Mouse (Mus musculus): ENCODE results near the gene Tgfbr3l. TPM values are rescaled to one million over a fixed set of nuclear protein-coding genes. Genes with fewer than 3 reads are reported as not detected.

The Tgfbr3l gene
- polyA plus RNA-seq, 1 experiment from 2014 or later = 2.9 TPM

- WGBS (ENCODE audit: insufficient replicate concordance) = 93% methylated on average over 15 of the region's 15 CpGs
- H3K9ac ChIP-seq (ENCODE audit: low read depth, low read length) = no peak overlapping the region
- H3K4me1 ChIP-seq (ENCODE audit: control insufficient read depth, insufficient read depth, low read length) = no peaks in the 10 kb centered on the region
- no peak overlapping the region for H3K4me3 ChIP-seq (ENCODE audit: low read depth, low read length)
- H3K36me3 ChIP-seq (ENCODE audit: control insufficient read depth, insufficient read depth, low read length) = peaks cover 44% of the 10 kb centered on the region
- no peak overlapping the region for H3K4me2 ChIP-seq
- no peaks in the 10 kb centered on the region for H3K9me3 ChIP-seq (replicated peaks; ENCODE audit: control insufficient read depth, low read length)
- H3K27ac ChIP-seq (ENCODE audit: low read depth, low read length) = no peak overlapping the region
- H3K27me3 ChIP-seq (ENCODE audit: control insufficient read depth, insufficient read depth, low read length) = no peaks in the 10 kb centered on the region
- no peak for ATAC-seq (replicated peaks; ENCODE audit: insufficient number of reproducible peaks, low FRiP score, low TSS enrichment)
Measured at GRCm38 (mm10) chr8:4265160-4265914, 17.3 kb downstream of the Tgfbr3l start.

GRCm38 (mm10) chr8:4267627-4268026, 19.6 kb downstream of the Tgfbr3l start:
- Histone ChIP-seq H3K36me3 (ENCODE audit: control insufficient read depth, insufficient read depth, low read length) (peaks cover 52% of the 10 kb centered on the region), H3K9ac (ENCODE audit: low read depth, low read length) (no peak overlapping the region), H3K4me2 (no peak overlapping the region), H3K27me3 (ENCODE audit: control insufficient read depth, insufficient read depth, low read length) (no peaks in the 10 kb centered on the region), H3K4me3 (ENCODE audit: low read depth, low read length) (no peak overlapping the region), H3K4me1 (ENCODE audit: control insufficient read depth, insufficient read depth, low read length) (no peaks in the 10 kb centered on the region), H3K27ac (ENCODE audit: low read depth, low read length) (no peak overlapping the region), H3K9me3 (replicated peaks; ENCODE audit: control insufficient read depth, low read length) (no peaks in the 10 kb centered on the region)
- no peak for ATAC-seq (replicated peaks; ENCODE audit: insufficient number of reproducible peaks, low FRiP score, low TSS enrichment)
- WGBS (ENCODE audit: insufficient replicate concordance) = 78% methylated on average over 15 of the region's 15 CpGs

GRCm38 (mm10) chr8:4269609-4270008, 21.6 kb downstream of the Tgfbr3l start:
- 93% methylated on average over 6 of the region's 6 CpGs for WGBS (ENCODE audit: insufficient replicate concordance)
- H3K4me3 ChIP-seq (ENCODE audit: low read depth, low read length) = no peak overlapping the region
- no peak for ATAC-seq (replicated peaks; ENCODE audit: insufficient number of reproducible peaks, low FRiP score, low TSS enrichment)
- no peak overlapping the region for H3K4me2 ChIP-seq
- no peaks in the 10 kb centered on the region for H3K27me3 ChIP-seq (ENCODE audit: control insufficient read depth, insufficient read depth, low read length)
- no peak overlapping the region for H3K27ac ChIP-seq (ENCODE audit: low read depth, low read length)
- H3K9ac ChIP-seq (ENCODE audit: low read depth, low read length) = no peak overlapping the region
- H3K4me1 ChIP-seq (ENCODE audit: control insufficient read depth, insufficient read depth, low read length) = peaks cover under 1% of the 10 kb centered on the region
- H3K9me3 ChIP-seq (replicated peaks; ENCODE audit: control insufficient read depth, low read length) = no peaks in the 10 kb centered on the region
- peaks cover 58% of the 10 kb centered on the region for H3K36me3 ChIP-seq (ENCODE audit: control insufficient read depth, insufficient read depth, low read length)

GRCm38 (mm10) chr8:4275275-4276110, 27.5 kb downstream of the Tgfbr3l start, which contains the start of gene Timm44:
Gene Timm44 (minus strand): TSS chr8:4275913.
- peaks cover 6% of the 10 kb centered on the region for H3K4me1 ChIP-seq (ENCODE audit: control insufficient read depth, insufficient read depth, low read length)
- peak within 1 kb of the TSS; percentile 87 for H3K4me3 ChIP-seq (ENCODE audit: low read depth, low read length)
- peaks cover 17% of the 10 kb centered on the region for H3K36me3 ChIP-seq (ENCODE audit: control insufficient read depth, insufficient read depth, low read length)
- no peaks in the 10 kb centered on the region for H3K27me3 ChIP-seq (ENCODE audit: control insufficient read depth, insufficient read depth, low read length)
- no peak within 1 kb of the TSS for H3K27ac ChIP-seq (ENCODE audit: low read depth, low read length)
- under 1% methylated on average over 39 of the region's 39 CpGs for WGBS (ENCODE audit: insufficient replicate concordance)
- peak; percentile 95 for ATAC-seq (replicated peaks; ENCODE audit: insufficient number of reproducible peaks, low FRiP score, low TSS enrichment)
- H3K9me3 ChIP-seq (replicated peaks; ENCODE audit: control insufficient read depth, low read length) = no peaks in the 10 kb centered on the region
- peak within 1 kb of the TSS; percentile 81 for H3K4me2 ChIP-seq
- peak within 1 kb of the TSS; percentile 95 for H3K9ac ChIP-seq (ENCODE audit: low read depth, low read length)

GRCm38 (mm10) chr8:4276111-4276465, 28.1 kb downstream of the Tgfbr3l start:
- ATAC-seq (replicated peaks; ENCODE audit: insufficient number of reproducible peaks, low FRiP score, low TSS enrichment) = no peak
- Histone ChIP-seq H3K27me3 (ENCODE audit: control insufficient read depth, insufficient read depth, low read length) (no peaks in the 10 kb centered on the region), H3K36me3 (ENCODE audit: control insufficient read depth, insufficient read depth, low read length) (peaks cover 17% of the 10 kb centered on the region), H3K4me2 (peak overlapping the region; percentile 81), H3K4me3 (ENCODE audit: low read depth, low read length) (peak overlapping the region; percentile 87), H3K9me3 (replicated peaks; ENCODE audit: control insufficient read depth, low read length) (no peaks in the 10 kb centered on the region), H3K27ac (ENCODE audit: low read depth, low read length) (no peak overlapping the region), H3K4me1 (ENCODE audit: control insufficient read depth, insufficient read depth, low read length) (peaks cover 6% of the 10 kb centered on the region), H3K9ac (ENCODE audit: low read depth, low read length) (peak overlapping the region; percentile 95)
- WGBS (ENCODE audit: insufficient replicate concordance) = 27% methylated on average over 9 of the region's 9 CpGs

GRCm38 (mm10) chr8:4292738-4293137, 44.7 kb downstream of the Tgfbr3l start:
- ATAC-seq (replicated peaks; ENCODE audit: insufficient number of reproducible peaks, low FRiP score, low TSS enrichment) = no peak
- no peak overlapping the region for H3K4me3 ChIP-seq (ENCODE audit: low read depth, low read length)
- no peaks in the 10 kb centered on the region for H3K4me1 ChIP-seq (ENCODE audit: control insufficient read depth, insufficient read depth, low read length)
- no peak overlapping the region for H3K27ac ChIP-seq (ENCODE audit: low read depth, low read length)
- H3K4me2 ChIP-seq = no peak overlapping the region
- H3K27me3 ChIP-seq (ENCODE audit: control insufficient read depth, insufficient read depth, low read length) = no peaks in the 10 kb centered on the region
- H3K9ac ChIP-seq (ENCODE audit: low read depth, low read length) = no peak overlapping the region
- no peaks in the 10 kb centered on the region for H3K9me3 ChIP-seq (replicated peaks; ENCODE audit: control insufficient read depth, low read length)
- H3K36me3 ChIP-seq (ENCODE audit: control insufficient read depth, insufficient read depth, low read length) = peaks cover 27% of the 10 kb centered on the region
- WGBS (ENCODE audit: insufficient replicate concordance) = 91% methylated on average over 5 of the region's 5 CpGs

- H3K27me3 ChIP-seq (ENCODE audit: control insufficient read depth, insufficient read depth, low read length) = no peaks in the 10 kb centered on the region
- H3K27ac ChIP-seq (ENCODE audit: low read depth, low read length) = no peak overlapping the region
- H3K36me3 ChIP-seq (ENCODE audit: control insufficient read depth, insufficient read depth, low read length) = peaks cover 46% of the 10 kb centered on the region
- no peak overlapping the region for H3K4me3 ChIP-seq (ENCODE audit: low read depth, low read length)
- no peak overlapping the region for H3K4me2 ChIP-seq
- ATAC-seq (replicated peaks; ENCODE audit: insufficient number of reproducible peaks, low FRiP score, low TSS enrichment) = no peak
- no peaks in the 10 kb centered on the region for H3K9me3 ChIP-seq (replicated peaks; ENCODE audit: control insufficient read depth, low read length)
- no peak overlapping the region for H3K9ac ChIP-seq (ENCODE audit: low read depth, low read length)
- WGBS (ENCODE audit: insufficient replicate concordance) = 79% methylated on average over 4 of the region's 4 CpGs
- no peaks in the 10 kb centered on the region for H3K4me1 ChIP-seq (ENCODE audit: control insufficient read depth, insufficient read depth, low read length)
Measured at GRCm38 (mm10) chr8:4297822-4298221, 49.8 kb downstream of the Tgfbr3l start.
